Mouse (Mus musculus) liver, adult 2 months (tissue): ENCODE results near the gene Lyzl6. TPM values are rescaled to one million over a fixed set of nuclear protein-coding genes. Genes with fewer than 3 reads are reported as not detected.
"Not testable (repeated sequence)": the region's sequence is repeated elsewhere in the genome, so short reads cannot be mapped to it uniquely, and the experiment has no call there.

Experiments used
- DNase-seq: peaks from one replicate; pipeline ENCODE4 v3.0.0-alpha.2; 2011; ENCODE audit warnings: low read depth, low spot score; ENCODE audit errors: extremely low read depth
- H3K27ac ChIP-seq: fragments of 200-500 bp; replicated peaks from 2 replicates; pipeline ENCODE4 v1.5.1; 2012; ENCODE audit warnings: low read depth, mild to moderate bottlenecking, control low read depth, inconsistent platforms, low read length; ENCODE audit not compliant: insufficient read depth
- H3K27me3 ChIP-seq: fragments of 200-500 bp; 2 replicates; pipeline ENCODE4 v1.6.1; 2012; ENCODE audit warnings: mild to moderate bottlenecking, moderate library complexity, low read length, inconsistent platforms; ENCODE audit not compliant: control insufficient read depth, insufficient read depth
- H3K36me3 ChIP-seq: fragments of 200-500 bp; 2 replicates; pipeline ENCODE4 v1.6.1; 2012; ENCODE audit warnings: low read length, inconsistent platforms; ENCODE audit not compliant: control insufficient read depth, insufficient read depth
- H3K4me1 ChIP-seq: fragments of 200-500 bp; 2 replicates; pipeline ENCODE4 v1.6.1; 2011; ENCODE audit warnings: low read length; ENCODE audit not compliant: control insufficient read depth, insufficient read depth
- H3K4me3 ChIP-seq: fragments of 200-500 bp; 2 replicates; pipeline ENCODE4 v1.5.1; 2011; ENCODE audit warnings: low read depth, mild to moderate bottlenecking, control low read depth, low read length, moderate library complexity; ENCODE audit not compliant: insufficient read depth
- H3K79me2 ChIP-seq: fragments of 200-500 bp; 2 replicates; pipeline ENCODE4 v1.6.1; 2012; ENCODE audit warnings: inconsistent platforms, mild to moderate bottlenecking, low read length, moderate library complexity; ENCODE audit not compliant: control insufficient read depth, insufficient read depth
- H3K9ac ChIP-seq: fragments of 200-500 bp; 2 replicates; pipeline ENCODE4 v1.6.1; 2012; ENCODE audit warnings: low read depth, mild to moderate bottlenecking, control low read depth, inconsistent platforms, low read length
- CTCF ChIP-seq: fragments of 200-500 bp; IDR thresholded peaks from 2 replicates; pipeline ENCODE4 v1.5.1; 2011; ENCODE audit warnings: low read depth, low read length, control low read depth
- POLR2A ChIP-seq: fragments of 200-500 bp; IDR thresholded peaks from 2 replicates; pipeline ENCODE4 v1.6.1; 2011; ENCODE audit warnings: low read length, control low read depth; ENCODE audit not compliant: insufficient read depth; ENCODE audit errors: extremely low read depth
- WGBS: fragments of 180-500 bp; shearing (Covaris S2); methylation state at CpG from one replicate; pipeline ENCODE4 v1.1.7; 2018; 5-methylcytosine and 5-hydroxymethylcytosine counted together
- polyA plus RNA-seq: library from polyadenylated mRNA; depleted of rRNA; stranded (reverse); fragments of >200 nt; gene quantifications from 2 replicates; pipeline ENCODE4 v1.2.3, GENCODE M21; 2012; rRNA removed
- total RNA-seq: library from RNA; depleted of rRNA; stranded (reverse); fragments of >200 nt; gene quantifications from 2 replicates; pipeline ENCODE4 v1.2.3, GENCODE M21; 2014; rRNA removed

The Lyzl6 gene
- total RNA-seq (not detected in 2 replicates), polyA plus RNA-seq (not detected in 2 replicates)

GRCm38 (mm10) chr11:103638790-103639189, at the start of gene Lyzl6:
Gene Lyzl6, minus strand, starts transcription at chr11:103638890.
- 70% methylated on average over 3 of the region's 3 CpGs for WGBS
- 0 out of 2 replicates have a peak, but pooled peaks cover 4% of the 10 kb centered on the region for H3K27me3 ChIP-seq
- H3K4me3 ChIP-seq, result no peak within 1 kb of the TSS
- no peaks in the 10 kb centered on the region for H3K36me3 ChIP-seq
- H3K79me2 ChIP-seq, result no peaks in the 10 kb centered on the region
- DNase-seq, result no peak
- TF ChIP-seq CTCF, result no peak
- TF ChIP-seq POLR2A, result no peak
- no peak within 1 kb of the TSS for H3K27ac ChIP-seq
- no peak within 1 kb of the TSS for H3K9ac ChIP-seq
- no peaks in the 10 kb centered on the region for H3K4me1 ChIP-seq

- H3K4me3 ChIP-seq, result no peak overlapping the region
- no peak overlapping the region for H3K27ac ChIP-seq
- no peak for DNase-seq
- no peak overlapping the region for H3K9ac ChIP-seq
- H3K4me1 ChIP-seq, result peaks cover 13% of the 10 kb centered on the region
- peaks cover 63% of the 10 kb centered on the region for H3K36me3 ChIP-seq
- 84% methylated on average over 6 of the region's 6 CpGs for WGBS
- peaks cover 6% of the 10 kb centered on the region; the same call in 1 of the 2 replicates for H3K79me2 ChIP-seq
- H3K27me3 ChIP-seq, result no peaks in the 10 kb centered on the region
- TF ChIP-seq POLR2A (no peak), CTCF (no peak)
These were observed 48.0 kb upstream of the Lyzl6 start for GRCm38 (mm10) chr11:103686706-103687105.

- no peak overlapping the region for H3K27ac ChIP-seq
- H3K36me3 ChIP-seq, result peaks cover 70% of the 10 kb centered on the region
- H3K79me2 ChIP-seq, result no peaks in the 10 kb centered on the region
- H3K9ac ChIP-seq, result no peak overlapping the region
- DNase-seq, result no peak
- no peak overlapping the region for H3K4me3 ChIP-seq
- peaks cover 7% of the 10 kb centered on the region for H3K4me1 ChIP-seq
- H3K27me3 ChIP-seq, result no peaks in the 10 kb centered on the region
- 57% methylated on average over 7 of the region's 7 CpGs for WGBS
- no peak for TF ChIP-seq CTCF
- no peak for TF ChIP-seq POLR2A
These were observed 46.6 kb upstream of the Lyzl6 start for GRCm38 (mm10) chr11:103685261-103685736.

- Histone ChIP-seq H3K79me2 (no peaks in the 10 kb centered on the region), H3K4me1 (no peaks in the 10 kb centered on the region), H3K36me3 (peaks cover 68% of the 10 kb centered on the region), H3K9ac (no peak overlapping the region), H3K4me3 (no peak overlapping the region), H3K27ac (no peak overlapping the region), H3K27me3 (no peaks in the 10 kb centered on the region)
- TF ChIP-seq POLR2A (no peak), CTCF (no peak)
- WGBS, result 89% methylated on average over 11 of the region's 11 CpGs
- DNase-seq, result no peak
These were observed 45.1 kb upstream of the Lyzl6 start for GRCm38 (mm10) chr11:103683667-103684334.

- not testable (repeated sequence) for H3K4me1 ChIP-seq, H3K79me2 ChIP-seq, H3K4me3 ChIP-seq, H3K27me3 ChIP-seq, H3K9ac ChIP-seq, H3K27ac ChIP-seq
- 45% methylated on average over 2 of the region's 2 CpGs for WGBS
- peaks cover 24% of the 10 kb centered on the region for H3K36me3 ChIP-seq
- TF ChIP-seq CTCF, result peak; percentile 73
- peak; percentile 43 for DNase-seq
These were observed 38.4 kb upstream of the Lyzl6 start for GRCm38 (mm10) chr11:103677042-103677441.

GRCm38 (mm10) chr11:103675556-103675955, 36.9 kb upstream of the Lyzl6 start:
- H3K4me3 ChIP-seq, result no peak overlapping the region
- peak; percentile 40 for DNase-seq
- no peaks in the 10 kb centered on the region for H3K79me2 ChIP-seq
- H3K4me1 ChIP-seq, result no peaks in the 10 kb centered on the region
- H3K27ac ChIP-seq, result no peak overlapping the region
- no peaks in the 10 kb centered on the region for H3K27me3 ChIP-seq
- H3K9ac ChIP-seq, result no peak overlapping the region
- TF ChIP-seq POLR2A (no peak), CTCF (peak; percentile 81)
- 60% methylated on average over 3 of the region's 3 CpGs for WGBS
- H3K36me3 ChIP-seq, result peaks cover 15% of the 10 kb centered on the region
